Mouse (Mus musculus): ENCODE measurements around the gene Map3k20.

Map3k20 gene

DNA sequence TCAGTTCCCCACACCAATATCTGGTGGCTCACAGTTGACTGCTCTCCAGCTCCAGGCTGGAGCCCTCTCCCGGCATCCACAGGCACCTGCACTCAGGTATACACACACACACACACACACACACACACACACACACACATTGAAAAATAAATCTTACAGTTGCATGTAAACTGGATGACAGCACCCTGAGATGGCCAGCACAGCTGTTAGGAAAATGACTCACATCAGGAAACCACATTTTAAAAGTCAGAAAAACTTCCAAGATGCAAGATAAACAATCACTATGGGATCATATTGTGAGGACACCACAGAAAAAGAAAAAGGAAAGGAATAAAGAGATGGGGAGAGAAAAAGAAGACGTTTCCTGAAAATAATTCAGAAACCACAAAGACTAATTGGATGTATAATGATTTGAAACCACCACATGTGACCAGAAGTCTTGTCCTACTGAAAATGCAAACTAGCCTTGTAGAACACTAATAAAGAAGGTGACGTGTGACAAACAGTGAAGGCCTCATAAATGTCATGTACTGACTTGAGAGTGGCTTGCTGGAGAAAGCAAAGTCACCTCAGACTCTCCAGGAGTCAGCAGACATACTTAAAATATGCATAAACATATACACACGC is 7.1 kb upstream of the Map3k20 start:
- DNase-seq (ENCODE audit: low read depth in 1 of 2, low spot score in 2 of 2): no peak

DNA sequence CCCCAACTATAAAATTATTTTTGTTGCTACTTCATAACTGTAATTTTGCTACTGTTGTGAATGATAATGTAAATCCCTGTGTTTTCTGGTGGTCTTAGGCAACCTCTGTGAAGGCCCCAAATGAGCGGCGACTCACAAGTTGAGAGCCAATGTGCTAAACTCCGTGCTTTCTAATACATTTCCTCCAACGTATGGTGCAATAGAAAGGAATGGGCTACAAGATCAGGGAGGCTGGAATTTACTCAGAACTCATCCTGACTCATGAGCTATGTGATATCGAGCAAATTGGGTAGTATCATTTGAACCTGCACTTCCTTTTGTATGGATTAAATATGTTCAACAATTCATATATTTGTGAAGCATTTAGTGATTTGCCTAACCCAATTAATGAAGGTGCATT is 4.9 kb upstream of the Map3k20 start:
- DNase-seq (ENCODE audit: low read depth in 1 of 2, low spot score in 2 of 2): no peak

DNA sequence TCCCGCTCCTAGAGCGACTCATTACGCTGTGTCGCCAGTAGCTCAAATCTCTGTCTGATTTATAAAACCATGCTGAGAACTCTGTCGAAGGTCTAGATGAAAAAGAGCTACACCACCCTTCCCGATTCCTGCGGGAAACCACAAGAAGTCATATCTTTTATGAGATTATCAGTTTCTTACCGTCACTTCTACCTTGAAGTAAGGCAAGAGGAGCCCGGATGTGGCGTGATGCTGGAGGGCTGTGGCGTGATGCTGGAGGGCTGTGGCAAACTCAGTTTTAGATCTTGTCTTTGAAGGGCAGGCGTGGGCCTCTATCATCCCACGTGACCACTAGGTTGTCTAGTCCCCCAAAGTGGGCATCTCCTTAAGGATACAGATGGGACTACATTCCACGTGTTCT is 3.5 kb upstream of the Map3k20 start:
- DNase-seq (ENCODE audit: low read depth in 1 of 2, low spot score in 2 of 2): no peak

DNA sequence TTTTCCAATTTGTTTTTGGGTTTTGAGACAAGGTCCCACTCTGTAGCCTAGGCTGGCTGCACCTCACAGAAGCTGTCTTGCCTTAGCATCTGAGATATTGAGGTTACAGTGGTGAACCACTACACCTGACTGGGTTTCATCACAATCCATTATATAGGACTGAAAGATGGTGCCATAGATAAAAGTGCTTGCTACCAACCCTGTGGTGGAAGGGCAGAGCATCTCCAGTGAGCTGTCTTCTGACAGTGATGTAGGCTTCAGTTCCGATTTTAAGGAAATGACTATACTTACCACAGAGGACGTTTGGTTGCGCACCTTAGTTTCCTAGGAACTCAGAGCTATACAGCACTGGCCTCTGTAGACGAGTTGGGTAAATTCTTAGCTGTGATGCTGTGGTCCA is 2.7 kb upstream of the Map3k20 start:
- no peak for DNase-seq (ENCODE audit: low read depth in 1 of 2, low spot score in 2 of 2)

DNA sequence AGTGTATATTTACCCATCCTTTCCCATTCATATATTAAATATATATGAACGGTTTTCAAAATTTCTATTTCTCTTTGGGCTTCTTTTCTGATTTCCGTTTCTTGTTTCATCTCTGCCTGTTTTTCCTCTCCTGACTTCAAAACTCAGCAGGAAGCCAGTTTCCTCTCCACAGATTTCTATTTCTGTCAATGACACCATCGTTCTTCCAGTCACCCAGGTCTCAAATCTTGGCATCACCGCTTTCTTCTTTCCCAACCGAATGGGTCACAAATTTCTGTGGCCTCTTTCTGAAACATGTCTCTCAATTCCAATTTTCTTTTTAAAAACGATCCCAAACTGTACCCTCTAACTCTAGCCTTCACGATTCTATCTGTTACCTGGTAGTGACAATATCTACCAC is 748 bp upstream of the Map3k20 start:
- DNase-seq (ENCODE audit: low read depth in 1 of 2, low spot score in 2 of 2): no peak

DNA sequence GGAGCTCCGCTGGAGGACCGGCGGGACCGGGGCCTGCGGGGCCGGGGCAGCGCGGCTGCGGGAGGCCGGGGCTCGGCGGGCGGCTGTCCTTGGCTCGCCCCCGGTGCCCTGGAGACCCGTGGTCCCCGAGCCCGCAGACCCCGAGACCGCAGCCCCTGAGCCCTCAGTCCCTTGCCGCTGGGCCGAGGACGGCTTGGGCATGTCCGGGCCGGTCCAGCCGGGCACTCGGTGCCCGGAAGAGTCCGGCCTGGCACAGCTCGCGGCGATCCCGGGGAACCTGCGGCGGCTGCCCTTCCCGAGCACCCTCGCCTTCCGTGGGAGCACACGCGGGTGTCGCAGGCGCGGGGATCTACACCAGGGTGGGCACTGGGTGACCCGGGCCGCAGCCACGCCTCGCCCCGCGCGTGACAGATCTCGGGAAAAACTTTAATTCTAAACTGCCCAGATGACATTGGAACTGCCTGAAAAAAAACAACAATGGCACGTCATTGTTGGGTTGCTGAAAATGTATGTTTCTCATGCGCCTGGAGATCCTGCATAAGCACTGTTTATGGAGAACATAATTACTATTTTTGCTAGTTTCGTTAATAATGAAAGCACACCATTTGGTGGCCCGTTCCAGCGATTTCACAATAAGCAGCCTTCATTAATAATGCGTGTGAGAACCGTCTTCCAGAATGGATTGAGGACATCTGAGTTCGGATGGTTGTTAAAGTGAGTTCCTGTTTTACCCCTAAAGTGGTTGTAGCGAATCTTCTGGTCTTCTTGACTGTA is 638 bp downstream of the Map3k20 start:
- DNase-seq (ENCODE audit: low read depth in 1 of 2, low spot score in 2 of 2): peak in 1 of 2 experiments; percentile 23

DNA sequence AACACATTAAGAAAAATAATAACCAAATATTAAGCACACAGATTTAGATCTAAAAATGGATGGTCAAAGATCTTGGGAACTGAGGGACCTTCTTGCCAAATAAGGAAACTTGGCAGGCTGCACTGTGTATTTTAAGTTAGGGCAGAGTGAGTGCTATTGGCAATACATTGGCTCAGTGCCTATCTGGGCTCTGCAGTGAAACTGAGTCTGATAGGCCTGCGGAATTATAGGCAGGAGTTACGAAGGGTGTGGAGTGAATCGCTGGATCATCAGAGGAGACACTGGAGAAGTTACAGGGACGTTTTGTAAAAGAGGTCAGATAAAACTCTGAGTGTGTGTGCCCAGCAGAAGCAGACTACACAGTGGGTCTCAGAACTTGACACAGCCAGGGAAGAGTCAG is 1.7 kb downstream of the Map3k20 start:
- no peak for DNase-seq (ENCODE audit: low read depth in 1 of 2, low spot score in 2 of 2)

DNA sequence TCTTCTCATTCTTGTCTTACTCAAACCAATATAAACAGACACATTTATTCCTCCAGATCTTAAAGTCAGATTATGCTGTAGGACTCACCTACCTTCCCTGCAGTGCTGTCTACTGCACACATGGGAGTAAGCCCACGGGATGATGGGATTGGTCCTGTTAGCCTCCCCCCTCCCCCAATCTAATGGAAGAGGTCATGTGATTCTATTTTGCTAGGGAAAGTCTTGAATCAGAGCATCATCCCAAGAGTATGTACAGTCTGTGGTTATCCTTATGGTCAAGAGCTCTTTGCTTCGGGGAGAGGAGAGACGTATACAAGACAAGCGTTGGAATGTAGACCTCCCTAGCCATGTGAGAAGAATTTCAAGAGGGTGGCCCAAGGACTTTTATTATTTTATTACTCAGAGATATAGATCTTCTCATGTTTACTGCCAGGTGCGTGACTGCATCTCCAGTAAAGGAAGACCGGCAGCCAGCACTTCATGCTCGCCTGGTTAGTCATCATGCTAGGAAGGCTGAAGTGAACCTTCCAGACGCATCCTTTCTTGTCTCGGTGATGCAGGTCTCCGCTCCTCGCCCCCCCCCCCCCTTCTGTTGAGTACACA is 3.6 kb downstream of the Map3k20 start:
- DNase-seq (ENCODE audit: low read depth in 1 of 2, low spot score in 2 of 2): no peak

DNA sequence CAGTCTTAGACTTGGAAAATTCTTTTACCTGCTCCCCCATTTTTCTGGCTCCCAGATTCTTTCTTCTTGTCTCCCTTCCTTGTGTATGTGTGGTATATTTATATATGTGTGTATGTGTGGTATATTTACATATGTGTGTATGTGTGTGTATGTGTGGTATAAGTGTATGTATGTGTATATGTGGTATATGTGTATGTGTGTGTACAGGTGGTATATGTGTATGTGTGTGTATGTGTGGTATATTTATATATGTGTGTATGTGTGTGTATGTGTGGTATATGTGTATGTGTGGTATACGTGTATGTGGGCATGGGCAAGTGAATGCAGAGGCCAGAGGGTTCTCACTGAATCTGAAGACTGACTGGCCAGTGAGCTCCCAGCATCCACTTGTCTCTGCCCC is 5.7 kb downstream of the Map3k20 start:
- DNase-seq (ENCODE audit: low read depth in 1 of 2, low spot score in 2 of 2): no peak

DNA sequence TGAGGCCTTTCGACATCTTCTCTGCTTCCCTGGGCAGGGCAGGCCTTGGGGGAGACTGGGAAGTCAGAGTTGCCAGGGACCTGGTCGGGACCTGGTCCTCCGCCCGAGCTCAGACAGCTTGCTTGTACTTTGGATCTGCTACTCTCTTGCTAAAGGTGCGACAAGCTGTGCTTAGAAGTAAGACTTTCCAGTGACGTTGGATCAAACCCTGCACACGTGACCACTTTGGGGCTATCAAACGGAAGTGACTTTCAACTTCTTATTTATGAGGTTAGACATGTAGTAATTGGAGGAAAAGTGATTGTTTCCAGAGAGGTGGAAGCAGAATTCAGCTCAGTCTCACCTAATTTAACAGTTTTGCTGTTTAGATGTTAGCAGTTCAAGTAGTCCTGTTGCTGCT is 7.1 kb downstream of the Map3k20 start:
- no peak for DNase-seq (ENCODE audit: low read depth in 1 of 2, low spot score in 2 of 2)

DNA sequence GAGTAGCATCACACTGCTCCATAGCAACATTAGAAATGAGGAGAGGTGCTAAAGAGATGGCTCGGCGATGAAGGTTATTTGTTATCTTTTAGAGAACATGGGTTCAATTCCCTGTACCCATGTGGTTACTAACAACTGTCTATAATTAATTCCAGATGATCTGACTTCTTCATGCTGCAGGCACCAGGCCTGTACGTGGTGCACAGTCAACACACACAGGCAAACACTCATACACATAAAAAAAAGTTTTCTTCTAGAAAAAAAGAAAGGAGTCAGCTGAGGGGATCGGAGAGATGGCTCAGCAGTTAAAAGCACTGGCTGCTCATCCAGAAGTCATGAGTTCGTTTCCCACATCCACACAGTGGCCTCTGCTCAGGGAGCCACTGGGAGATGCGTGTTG is 9.6 kb downstream of the Map3k20 start:
- no peak for DNase-seq (ENCODE audit: low read depth in 1 of 2, low spot score in 2 of 2)

DNA sequence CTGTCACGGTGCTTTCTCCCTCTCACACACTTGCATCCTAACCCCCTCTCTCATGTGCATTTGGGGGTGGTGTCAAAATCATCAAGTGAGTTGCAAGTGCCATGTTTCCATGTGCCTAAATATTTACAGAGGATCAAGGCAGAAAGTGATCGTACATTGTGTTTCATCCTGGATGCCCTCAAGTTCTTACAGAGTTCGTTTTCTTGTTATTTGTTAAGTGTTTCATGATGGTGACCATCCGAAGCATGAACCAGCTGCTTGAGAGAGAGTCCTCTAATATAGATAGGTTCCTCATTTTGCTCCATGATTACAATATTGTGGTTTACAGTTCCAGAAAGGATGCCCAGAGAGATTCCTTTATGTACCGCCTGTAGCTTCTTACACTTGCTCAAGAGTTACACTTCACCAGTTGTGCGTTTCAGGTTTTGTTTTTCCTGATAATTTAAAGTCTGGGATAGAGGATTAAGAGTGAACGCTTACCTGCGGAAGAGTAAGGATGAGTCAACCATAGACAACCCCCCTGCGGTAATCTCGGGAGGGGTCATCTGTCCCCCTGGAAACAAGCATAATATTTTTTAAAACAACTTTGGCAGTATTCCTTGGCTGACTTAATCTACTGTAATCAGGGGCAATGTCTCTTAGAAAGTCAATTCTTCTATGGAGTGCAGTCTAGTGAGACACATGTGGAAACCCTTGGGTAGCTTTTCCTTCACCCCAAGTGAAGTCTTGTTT is 11.7 kb downstream of the Map3k20 start:
- DNase-seq (ENCODE audit: low read depth in 1 of 2, low spot score in 2 of 2): no peak

DNA sequence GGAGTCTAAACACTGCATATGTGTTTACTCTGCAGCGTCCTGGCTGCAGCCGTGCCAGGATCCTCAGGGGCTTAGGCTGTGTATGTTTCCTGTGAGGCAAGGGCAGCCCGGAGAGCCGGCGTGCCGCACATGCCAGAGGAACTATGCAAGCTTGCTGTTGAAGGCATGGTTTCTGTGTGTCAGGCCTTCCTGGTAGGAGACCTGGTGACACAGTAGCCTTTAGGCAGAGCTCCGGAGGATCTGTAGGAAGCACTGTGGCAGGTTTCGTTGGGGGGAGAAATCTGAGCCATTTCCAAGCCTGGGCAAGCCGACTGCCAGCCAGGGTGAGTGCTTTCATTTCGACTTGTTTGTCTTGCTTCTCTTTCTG is 12.3 kb downstream of the Map3k20 start:
- DNase-seq (ENCODE audit: low read depth in 1 of 2, low spot score in 2 of 2): no peak

DNA sequence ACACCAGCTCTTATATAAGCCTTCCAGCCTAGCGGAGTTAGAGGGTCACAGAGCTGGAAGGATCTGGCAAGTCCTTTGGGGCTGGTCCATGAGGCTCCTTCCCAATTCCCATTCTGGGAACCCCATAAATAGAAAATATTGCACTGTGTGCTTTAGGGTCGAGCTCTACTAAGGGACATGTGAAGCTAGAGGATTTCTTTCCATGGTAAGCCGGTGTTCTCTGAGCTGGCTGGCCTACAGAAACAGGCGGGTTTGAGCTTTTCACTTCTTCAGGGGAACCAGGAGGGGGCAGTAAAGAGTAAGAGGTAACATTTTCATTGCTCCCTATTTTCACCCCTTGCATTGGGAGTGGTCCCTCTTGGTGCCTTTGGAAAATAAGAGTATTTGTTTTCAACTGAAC is 13.0 kb downstream of the Map3k20 start:
- DNase-seq (ENCODE audit: low read depth in 1 of 2, low spot score in 2 of 2): no peak

DNA sequence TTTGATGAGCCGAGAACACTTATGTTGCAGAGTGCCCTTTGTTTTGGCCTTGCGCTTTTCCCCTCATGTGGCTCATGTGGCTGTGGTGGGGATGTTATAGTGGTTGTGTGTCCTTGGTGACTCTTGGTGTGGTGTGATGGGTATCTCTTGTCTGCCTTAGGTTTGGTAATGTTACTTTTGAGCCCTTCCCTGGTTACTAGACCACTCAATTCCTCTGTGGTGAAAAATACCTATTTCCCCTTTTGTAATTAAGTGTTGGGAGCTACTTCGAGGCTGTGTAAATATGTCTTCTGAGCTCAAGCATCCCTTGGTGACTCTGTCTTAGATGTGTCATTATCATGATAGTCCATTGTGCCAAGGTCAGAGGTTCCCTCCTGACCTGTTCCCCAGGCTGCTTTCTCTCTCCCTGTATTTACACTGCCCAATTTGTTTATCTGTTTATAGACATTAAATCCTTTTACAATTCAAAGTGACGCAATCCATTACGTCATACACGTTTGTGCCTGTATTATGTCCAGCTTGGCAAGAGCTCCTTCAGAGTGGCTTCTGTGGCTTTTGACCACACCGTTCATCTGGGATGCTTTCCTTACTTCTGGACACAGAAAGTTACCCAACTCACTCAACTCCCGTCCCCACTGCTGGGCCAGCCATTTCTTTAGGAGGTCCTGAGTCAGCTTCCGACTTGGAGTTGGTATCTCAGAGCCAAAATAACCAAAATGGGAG is 15.9 kb downstream of the Map3k20 start:
- DNase-seq (ENCODE audit: low read depth in 1 of 2, low spot score in 2 of 2): no peak

DNA sequence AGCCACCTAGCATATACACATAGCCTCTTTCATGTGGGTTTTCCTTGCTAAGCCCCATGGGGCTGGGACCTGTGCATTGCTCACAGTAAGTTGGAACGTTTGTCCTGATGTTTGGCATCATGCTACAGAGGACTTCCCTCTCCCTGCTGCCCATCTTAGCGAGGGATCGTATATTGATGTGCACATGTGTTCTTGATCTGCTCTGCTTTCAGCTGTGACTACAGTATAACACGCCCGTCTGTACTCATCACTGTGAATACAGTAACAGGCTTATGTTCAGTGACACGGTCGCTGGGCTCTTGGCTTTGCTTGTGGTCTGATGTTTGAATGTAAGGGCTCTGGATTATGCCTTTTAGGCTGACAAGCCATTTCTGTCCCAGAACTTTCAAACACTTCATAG is 20.3 kb downstream of the Map3k20 start:
- DNase-seq (ENCODE audit: low read depth in 1 of 2, low spot score in 2 of 2): no peak

DNA sequence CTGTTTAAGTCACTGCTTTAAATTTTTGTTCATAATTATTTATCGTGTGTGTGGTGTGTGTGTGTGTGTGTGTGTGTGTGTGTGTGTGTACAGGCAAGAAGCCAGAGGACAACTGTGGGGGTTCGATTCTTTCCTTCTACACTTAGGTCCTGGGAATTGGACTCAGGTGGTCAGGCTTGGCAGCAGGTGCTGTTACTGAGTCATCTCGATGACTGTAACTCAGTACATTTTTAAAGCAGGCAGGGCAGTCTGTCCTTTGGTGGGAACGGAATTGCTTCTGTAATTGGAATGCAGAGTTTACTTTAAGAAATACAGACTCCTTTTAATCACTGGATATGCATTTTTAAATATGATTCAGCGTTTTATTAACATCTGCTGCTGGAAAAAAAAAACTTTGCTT is 22.9 kb downstream of the Map3k20 start:
- DNase-seq (ENCODE audit: low read depth in 1 of 2, low spot score in 2 of 2): no peak

DNA sequence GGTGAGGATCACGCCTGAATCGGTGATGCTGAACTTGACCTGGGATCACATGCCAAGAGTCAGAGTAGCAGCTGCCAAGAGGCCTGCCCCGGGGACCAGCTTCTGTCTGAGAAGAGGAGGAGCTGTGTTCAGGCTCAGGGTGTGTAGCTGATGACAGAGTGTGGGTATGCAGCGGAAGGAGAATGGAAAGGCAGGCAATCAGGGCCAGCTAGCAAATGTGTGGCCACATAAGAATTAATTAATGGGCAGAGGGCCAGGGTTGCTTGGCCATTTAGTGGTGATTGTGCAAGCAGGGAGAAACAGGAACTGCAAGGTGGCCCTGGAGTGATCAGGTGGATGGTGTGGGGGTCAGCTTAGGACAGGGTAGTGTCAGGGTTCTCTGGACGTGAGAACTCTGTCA is 23.5 kb downstream of the Map3k20 start:
- no peak for DNase-seq (ENCODE audit: low read depth in 1 of 2, low spot score in 2 of 2)

DNA sequence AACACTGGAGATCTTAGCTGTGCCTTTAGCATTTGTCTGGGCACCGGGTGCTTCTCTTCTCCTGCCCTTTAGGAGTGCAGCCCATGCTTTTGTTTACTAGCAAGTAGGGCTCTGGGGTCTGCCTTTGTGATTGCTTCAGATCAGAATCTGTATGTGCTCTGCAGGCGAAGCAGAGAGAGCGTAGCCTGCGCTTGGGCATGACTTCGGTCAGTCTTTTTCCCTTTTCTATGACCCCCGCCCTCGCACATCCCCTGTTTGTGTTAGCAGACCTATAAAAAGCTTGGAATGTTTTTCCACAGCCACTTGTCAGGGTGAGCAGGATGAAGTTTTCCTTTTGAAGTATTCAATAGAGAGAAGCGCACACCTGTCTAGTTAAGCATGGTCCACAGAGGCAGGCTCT is 26.0 kb downstream of the Map3k20 start:
- DNase-seq (ENCODE audit: low read depth in 1 of 2, low spot score in 2 of 2): no peak

DNA sequence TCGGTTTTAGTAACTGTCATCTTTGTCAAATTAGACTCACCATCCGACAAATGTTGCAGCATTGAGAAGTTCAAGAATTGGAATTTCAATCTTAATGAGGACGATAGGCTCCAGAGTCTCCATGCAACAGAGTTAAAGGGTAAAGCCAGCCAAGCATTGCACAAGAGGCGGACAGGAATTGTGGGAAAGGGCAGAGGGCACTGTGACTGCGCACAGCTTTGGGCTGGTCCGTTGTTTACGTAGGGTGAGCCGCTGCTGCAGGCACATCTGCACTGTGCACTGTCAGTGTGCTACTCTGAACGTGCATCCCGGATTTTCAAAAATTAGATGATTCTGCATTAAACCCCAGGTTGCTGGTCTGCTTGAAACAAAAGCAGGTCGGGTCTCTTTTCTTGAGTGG is 27.9 kb downstream of the Map3k20 start:
- no peak for DNase-seq (ENCODE audit: low read depth in 1 of 2, low spot score in 2 of 2)

DNA sequence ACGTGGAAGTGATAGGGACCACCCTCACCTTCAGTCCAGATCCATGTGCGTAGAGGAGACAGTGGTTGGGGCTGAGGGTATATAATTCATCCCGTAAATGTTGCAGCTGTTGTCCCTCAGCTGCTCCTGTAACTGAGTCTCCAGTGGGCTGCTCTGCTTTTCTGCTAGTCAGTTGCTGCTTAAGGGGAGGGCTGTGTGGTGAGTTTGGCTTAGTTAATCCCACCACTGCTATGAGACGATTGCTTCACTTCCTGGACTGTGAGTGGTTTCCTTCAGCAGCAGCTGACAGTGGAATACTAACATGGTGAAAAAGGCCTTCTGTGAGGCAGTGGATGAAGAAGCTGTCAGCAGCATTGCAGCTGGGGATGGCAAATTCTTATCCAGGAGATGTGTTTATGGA is 33.0 kb downstream of the Map3k20 start:
- no peak for DNase-seq (ENCODE audit: low read depth in 1 of 2, low spot score in 2 of 2)

All from monocyte, adult 2 months (primary cell).